Mouse (Mus musculus) heart, embryonic 13.5 days (tissue): ENCODE results near the gene Lsm14a. TPM values are rescaled to one million over a fixed set of nuclear protein-coding genes. Genes with fewer than 3 reads are reported as not detected.

Experiments used
- ATAC-seq: fragments of 200-750 bp; cut with Nextera tagmentation; 2 replicates; pipeline ENCODE4 v1.8.0; 2017; ENCODE audit warnings: moderate TSS enrichment; ENCODE audit not compliant: insufficient number of reproducible peaks, low FRiP score, low TSS enrichment; ENCODE audit errors: extremely low read depth
- H3K27ac ChIP-seq: fragments of 300-500 bp; sonication (generic); replicated peaks from 2 replicates; pipeline ENCODE4 v1.5.1; 2015; ENCODE audit warnings: moderate library complexity, mild to moderate bottlenecking, inconsistent platforms
- H3K27me3 ChIP-seq: fragments of 300-500 bp; sonication (generic); replicated peaks from 2 replicates; pipeline ENCODE4 v1.6.1; 2015; ENCODE audit warnings: mild to moderate bottlenecking, inconsistent platforms
- H3K36me3 ChIP-seq: fragments of 300-500 bp; sonication (generic); 2 replicates; pipeline ENCODE4 v1.6.1; 2015; ENCODE audit warnings: mild to moderate bottlenecking, inconsistent platforms
- H3K4me1 ChIP-seq: fragments of 300-500 bp; sonication (generic); 2 replicates; pipeline ENCODE4 v1.6.1; 2015; ENCODE audit warnings: inconsistent platforms
- H3K4me2 ChIP-seq: fragments of 300-500 bp; sonication (generic); 2 replicates; pipeline ENCODE4 v1.6.1; 2015; ENCODE audit warnings: inconsistent platforms, mild to moderate bottlenecking, moderate library complexity
- H3K4me3 ChIP-seq: fragments of 300-500 bp; sonication (generic); 2 replicates; pipeline ENCODE4 v1.5.1; 2015; ENCODE audit warnings: moderate library complexity, mild to moderate bottlenecking, inconsistent platforms
- H3K9ac ChIP-seq: fragments of 300-500 bp; sonication (generic); 2 replicates; pipeline ENCODE4 v1.6.1; 2015; ENCODE audit warnings: inconsistent platforms, mild to moderate bottlenecking, moderate library complexity
- H3K9me3 ChIP-seq: fragments of 300-500 bp; sonication (generic); 2 replicates; pipeline ENCODE4 v1.6.1; 2016; ENCODE audit warnings: inconsistent platforms
- WGBS: fragments of 180-500 bp; shearing (Covaris S2); methylation state at CpG from one replicate; pipeline ENCODE4 v1.1.7; 2015; ENCODE audit warnings: mixed read lengths; 5-methylcytosine and 5-hydroxymethylcytosine counted together
- polyA plus RNA-seq: library from polyadenylated mRNA; unstranded; fragments of >200 nt; fragmentation: Nextera tagmentation; extraction: Ambion mirVana; gene quantifications from 2 replicates; pipeline ENCODE4 v1.2.1, GENCODE M21; 2015

Lsm14a gene
- polyA plus RNA-seq, 1 experiment from 2014 or later = 59.2 TPM

DNA sequence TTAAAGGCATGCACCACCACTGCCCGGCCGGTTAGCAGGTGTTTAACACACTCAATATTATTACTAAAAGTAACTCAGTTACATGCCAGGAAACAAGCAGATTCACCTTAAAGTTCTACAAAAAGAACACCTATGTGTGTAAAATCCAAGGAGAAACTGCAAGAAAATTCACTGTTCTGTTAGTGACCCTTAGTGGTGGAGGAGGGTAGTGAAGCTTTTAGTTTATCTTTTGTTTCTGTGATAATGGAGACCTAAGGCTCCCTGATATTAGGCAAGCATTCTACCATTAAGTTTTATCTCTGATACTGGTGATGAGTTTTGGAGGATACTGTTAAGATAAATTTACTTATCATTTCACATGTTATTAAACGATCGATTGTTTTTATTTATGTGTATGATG, 37.5 kb downstream of the Lsm14a start:
- no peak overlapping the region for H3K9ac ChIP-seq
- H3K27ac ChIP-seq = no peak overlapping the region
- H3K4me3 ChIP-seq = no peak overlapping the region
- no peaks in the 10 kb centered on the region for H3K9me3 ChIP-seq
- H3K4me2 ChIP-seq = no peak overlapping the region
- H3K36me3 ChIP-seq = peaks cover 84% of the 10 kb centered on the region
- no peak for ATAC-seq
- WGBS = 87% methylated on average over 4 of the region's 4 CpGs
- H3K4me1 ChIP-seq = no peaks in the 10 kb centered on the region
- no peaks in the 10 kb centered on the region for H3K27me3 ChIP-seq

- H3K27me3 ChIP-seq = no peaks in the 10 kb centered on the region
- no peak overlapping the region for H3K27ac ChIP-seq
- WGBS = 84% methylated on average over 1 of the region's 1 CpGs
- H3K9me3 ChIP-seq = no peaks in the 10 kb centered on the region
- ATAC-seq = no peak
- no peaks in the 10 kb centered on the region for H3K4me1 ChIP-seq
- peaks cover 98% of the 10 kb centered on the region for H3K36me3 ChIP-seq
- H3K4me2 ChIP-seq = no peak overlapping the region
- no peak overlapping the region for H3K4me3 ChIP-seq
- no peak overlapping the region for H3K9ac ChIP-seq
These were observed 41.1 kb downstream of the Lsm14a start for GRCm38 (mm10) chr7:34351997-34352396.

DNA sequence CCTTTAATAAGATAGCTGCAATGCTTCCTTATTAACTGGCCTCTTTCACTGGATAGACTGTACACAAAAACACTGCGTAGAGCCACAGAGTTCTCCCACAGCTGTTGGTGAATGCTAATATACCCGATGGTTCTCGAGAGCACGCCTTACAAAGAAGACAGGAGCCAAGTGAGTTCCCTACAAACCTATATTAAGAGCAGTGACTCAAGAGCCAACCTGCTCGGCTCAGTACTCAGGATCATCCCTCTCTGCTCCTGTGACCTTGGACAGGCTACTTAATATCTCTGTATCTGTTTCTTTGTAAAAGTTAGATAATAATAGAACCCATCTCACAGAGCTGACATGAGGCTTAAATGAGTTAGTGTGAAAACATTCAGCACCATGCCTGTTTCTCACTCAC, 42.9 kb downstream of the Lsm14a start:
- ATAC-seq = no peak
- H3K36me3 ChIP-seq = peaks cover 99% of the 10 kb centered on the region
- H3K27ac ChIP-seq = no peak overlapping the region
- no peak overlapping the region for H3K4me2 ChIP-seq
- WGBS = 63% methylated on average over 5 of the region's 5 CpGs
- no peaks in the 10 kb centered on the region for H3K9me3 ChIP-seq
- no peaks in the 10 kb centered on the region for H3K4me1 ChIP-seq
- H3K27me3 ChIP-seq = no peaks in the 10 kb centered on the region
- H3K4me3 ChIP-seq = no peak overlapping the region
- no peak overlapping the region for H3K9ac ChIP-seq

- H3K4me1 ChIP-seq = no peaks in the 10 kb centered on the region
- H3K9me3 ChIP-seq = no peaks in the 10 kb centered on the region
- 53% methylated on average over 1 of the region's 1 CpGs for WGBS
- H3K9ac ChIP-seq = no peak overlapping the region
- H3K36me3 ChIP-seq = peaks cover 97% of the 10 kb centered on the region
- H3K4me3 ChIP-seq = no peak overlapping the region
- ATAC-seq = no peak
- no peak overlapping the region for H3K27ac ChIP-seq
- no peak overlapping the region for H3K4me2 ChIP-seq
- no peaks in the 10 kb centered on the region for H3K27me3 ChIP-seq
These were observed 45.1 kb downstream of the Lsm14a start for GRCm38 (mm10) chr7:34348011-34348410.

DNA sequence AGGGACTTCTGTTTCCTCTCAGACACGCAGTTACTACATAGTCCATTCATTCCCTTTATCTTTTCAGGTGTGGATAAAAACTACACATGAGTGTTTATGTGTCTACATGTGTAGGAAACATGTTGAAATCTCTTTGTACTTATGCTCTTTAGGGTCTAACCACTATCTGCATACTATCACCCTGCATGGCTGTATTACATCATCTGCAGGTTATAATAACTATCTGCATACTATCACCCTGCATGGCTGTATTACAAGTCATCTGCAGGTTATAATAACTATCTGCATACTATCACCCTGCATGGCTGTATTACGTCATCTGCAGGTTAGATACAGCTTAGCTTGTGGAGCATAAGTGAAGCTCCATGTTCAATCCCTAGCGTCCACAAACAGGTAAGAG, 46.1 kb downstream of the Lsm14a start:
- H3K9ac ChIP-seq = no peak overlapping the region
- no peak overlapping the region for H3K27ac ChIP-seq
- no peaks in the 10 kb centered on the region for H3K9me3 ChIP-seq
- H3K36me3 ChIP-seq = peaks cover 97% of the 10 kb centered on the region
- WGBS = 81% methylated on average over 3 of the region's 3 CpGs
- no peaks in the 10 kb centered on the region for H3K27me3 ChIP-seq
- no peak overlapping the region for H3K4me2 ChIP-seq
- no peaks in the 10 kb centered on the region for H3K4me1 ChIP-seq
- no peak overlapping the region for H3K4me3 ChIP-seq
- ATAC-seq = no peak

GRCm38 (mm10) chr7:34346505-34346904, 46.6 kb downstream of the Lsm14a start:
- Histone ChIP-seq H3K4me1 (no peaks in the 10 kb centered on the region; the same call in 1 of the 2 replicates), H3K4me2 (no peak overlapping the region), H3K9ac (no peak overlapping the region), H3K27me3 (no peaks in the 10 kb centered on the region), H3K27ac (no peak overlapping the region), H3K9me3 (no peaks in the 10 kb centered on the region), H3K36me3 (peaks cover 97% of the 10 kb centered on the region), H3K4me3 (no peak overlapping the region)
- WGBS = 83% methylated on average over 4 of the region's 4 CpGs
- no peak for ATAC-seq

DNA sequence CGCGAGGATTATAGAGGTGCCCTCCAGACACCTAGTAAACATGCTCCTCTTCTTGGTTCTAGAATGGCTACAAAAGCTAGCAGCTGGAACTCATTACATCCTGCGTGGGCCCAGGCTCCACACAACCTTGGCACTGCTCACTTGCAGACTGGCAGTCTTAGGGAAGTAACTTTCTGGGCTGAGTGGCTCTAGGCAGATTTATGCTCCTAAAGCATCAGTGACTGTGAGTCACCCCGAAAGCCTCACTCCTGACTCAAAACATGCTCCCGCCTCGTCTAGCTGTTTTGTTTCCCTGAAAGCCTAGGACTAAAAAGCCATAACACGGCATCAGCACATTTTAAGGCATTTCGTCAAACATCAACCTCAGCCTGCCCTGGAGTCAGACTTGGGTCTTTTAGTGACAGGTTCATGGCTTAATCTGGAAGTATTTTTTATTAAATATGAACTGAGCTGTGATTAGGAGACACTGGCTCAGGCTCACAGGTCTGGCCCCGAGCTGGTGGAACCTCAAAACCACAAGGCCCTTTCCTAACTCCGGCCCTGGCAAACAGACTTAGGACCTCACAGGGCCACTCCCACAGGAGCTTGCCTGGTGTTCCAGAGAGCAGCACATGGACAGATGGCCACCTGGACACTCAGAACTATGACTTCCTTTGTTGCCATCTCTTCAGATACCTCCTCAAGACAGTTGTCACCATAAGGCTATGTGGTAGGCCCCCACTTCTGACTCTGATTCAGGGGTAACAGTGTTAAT, 50.9 kb downstream of the Lsm14a start:
- no peak for ATAC-seq
- H3K27ac ChIP-seq = no peak overlapping the region
- peaks cover 80% of the 10 kb centered on the region for H3K36me3 ChIP-seq
- H3K4me2 ChIP-seq = no peak overlapping the region
- H3K27me3 ChIP-seq = no peaks in the 10 kb centered on the region
- no peaks in the 10 kb centered on the region for H3K9me3 ChIP-seq
- H3K4me1 ChIP-seq = peaks cover 35% of the 10 kb centered on the region
- H3K4me3 ChIP-seq = no peak overlapping the region
- H3K9ac ChIP-seq = no peak overlapping the region
- WGBS = 87% methylated on average over 10 of the region's 10 CpGs

GRCm38 (mm10) chr7:34340841-34341240, 52.3 kb downstream of the Lsm14a start:
- H3K9me3 ChIP-seq = peaks cover 3% of the 10 kb centered on the region; the same call in 1 of the 2 replicates
- H3K4me2 ChIP-seq = no peak overlapping the region
- ATAC-seq = no peak
- H3K36me3 ChIP-seq = peaks cover 72% of the 10 kb centered on the region
- peaks cover 35% of the 10 kb centered on the region for H3K4me1 ChIP-seq
- peak overlapping the region; percentile 84 for H3K27ac ChIP-seq
- no peak overlapping the region for H3K9ac ChIP-seq
- no peak overlapping the region for H3K4me3 ChIP-seq
- H3K27me3 ChIP-seq = no peaks in the 10 kb centered on the region
- WGBS = 64% methylated on average over 5 of the region's 5 CpGs

DNA sequence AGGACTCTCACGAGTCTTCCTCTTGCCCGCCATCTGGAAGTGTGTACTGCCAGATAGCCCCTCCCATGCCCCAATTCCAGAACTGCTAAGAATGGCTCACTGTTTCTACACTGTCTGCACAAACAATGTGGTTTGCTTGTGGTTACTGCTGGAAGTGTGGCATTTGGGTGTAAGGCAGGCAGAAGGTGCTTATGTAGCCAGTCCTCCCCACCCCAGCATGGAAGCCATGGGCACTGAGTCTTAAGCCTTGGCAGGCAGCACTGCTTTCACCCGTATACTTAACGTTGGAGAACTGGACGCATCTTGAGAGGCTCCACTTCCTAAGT, 54.0 kb downstream of the Lsm14a start:
- Histone ChIP-seq H3K9ac (no peak overlapping the region), H3K4me2 (peak overlapping the region; percentile 48), H3K4me1 (peaks cover 35% of the 10 kb centered on the region), H3K9me3 (peaks cover 3% of the 10 kb centered on the region; the same call in 1 of the 2 replicates), H3K27me3 (no peaks in the 10 kb centered on the region), H3K36me3 (peaks cover 56% of the 10 kb centered on the region), H3K4me3 (no peak overlapping the region), H3K27ac (peak overlapping the region; percentile 84)
- 60% methylated on average over 5 of the region's 5 CpGs for WGBS
- no peak for ATAC-seq

DNA sequence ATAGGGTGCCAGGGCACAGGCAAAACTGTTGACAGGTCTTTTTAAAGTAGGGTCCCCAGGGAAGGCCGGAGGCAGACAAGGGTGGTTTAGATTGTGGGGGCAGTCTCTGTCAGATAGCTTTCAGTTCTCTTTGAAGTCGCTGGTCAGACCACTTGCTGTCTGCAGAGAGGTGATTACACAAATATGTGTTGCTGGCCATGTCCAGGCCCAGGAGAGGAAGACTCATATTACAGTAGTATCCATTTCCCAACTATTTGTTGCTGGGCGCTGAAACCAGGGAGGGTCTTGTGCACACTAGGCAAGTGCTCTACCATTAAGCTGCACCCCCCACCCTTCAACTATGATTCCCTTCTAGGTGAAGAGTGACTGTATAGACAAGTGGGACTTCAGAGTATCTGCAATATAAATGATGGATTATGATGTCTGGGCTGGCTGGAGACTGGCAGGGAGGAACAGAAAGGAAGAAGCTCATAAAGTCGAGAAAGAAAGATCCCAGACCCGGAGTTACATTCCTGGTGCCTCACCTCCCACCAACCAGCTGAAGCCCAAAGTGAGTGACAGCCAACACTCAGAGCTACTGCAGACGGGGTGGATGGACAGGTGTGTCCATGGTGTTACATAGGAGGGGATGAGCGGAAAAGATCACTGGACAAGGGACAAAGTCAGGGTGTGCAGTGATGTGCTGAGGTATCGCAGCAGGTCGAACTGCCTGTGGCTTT, 54.5 kb downstream of the Lsm14a start:
- Histone ChIP-seq H3K27me3 (no peaks in the 10 kb centered on the region), H3K4me3 (0 out of 2 replicates have a peak overlapping the region, but pooled peaks have one; percentile 7), H3K9me3 (peaks cover 3% of the 10 kb centered on the region; the same call in 1 of the 2 replicates), H3K4me1 (peaks cover 35% of the 10 kb centered on the region), H3K9ac (no peak overlapping the region), H3K27ac (peak overlapping the region; percentile 84), H3K36me3 (peaks cover 51% of the 10 kb centered on the region), H3K4me2 (peak overlapping the region; percentile 48)
- 36% methylated on average over 9 of the region's 9 CpGs for WGBS
- peak; percentile 66; the same call in 1 of the 2 replicates for ATAC-seq

DNA sequence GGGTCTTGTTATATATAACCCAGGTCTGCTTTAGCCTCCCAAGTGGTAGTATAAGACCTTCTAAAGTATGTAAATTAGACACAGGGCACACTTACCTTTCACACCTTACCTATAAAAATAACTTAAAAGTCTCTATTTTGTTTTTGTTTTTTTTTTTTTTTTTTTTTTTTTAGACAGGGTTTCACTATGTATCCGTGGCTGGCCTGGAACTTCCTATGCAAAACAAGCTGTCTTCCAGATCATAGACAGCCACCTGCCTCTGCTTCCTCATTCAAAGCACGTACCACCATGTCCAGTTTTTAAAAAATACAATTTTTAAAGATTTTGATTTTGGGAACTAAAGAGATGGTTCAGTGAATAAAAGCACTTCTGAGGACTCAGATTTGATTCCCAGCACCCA, 55.8 kb downstream of the Lsm14a start:
- Histone ChIP-seq H3K36me3 (peaks cover 38% of the 10 kb centered on the region), H3K4me1 (peaks cover 35% of the 10 kb centered on the region), H3K4me2 (no peak overlapping the region), H3K27ac (0 out of 2 replicates have a peak overlapping the region, but pooled peaks have one; percentile 84), H3K27me3 (no peaks in the 10 kb centered on the region), H3K9ac (no peak overlapping the region), H3K9me3 (peaks cover 3% of the 10 kb centered on the region; the same call in 1 of the 2 replicates), H3K4me3 (no peak overlapping the region)
- WGBS = 83% methylated on average over 2 of the region's 2 CpGs
- no peak for ATAC-seq
